Mouse (Mus musculus) heart, postnatal 25 days (tissue): ENCODE data around the gene Sh3gl2. TPM values are rescaled to one million over a fixed set of nuclear protein-coding genes. Genes with fewer than 3 reads are reported as not detected.

Source experiments
- DNase-seq: peaks from one replicate; pipeline ENCODE4 v3.0.0; 2022; ENCODE audit warnings: low spot score
- intact Hi-C: fragments of 180-260 bp; cut with DNase I; formaldehyde crosslinking; loops from one replicate; pipeline ENCODE4 v1.15.1; 2025
- total RNA-seq, 2 experiments: library from RNA; stranded (reverse); gene quantifications; 2 replicates each; pipeline ENCODE4 v1.2.3; 2021

Sh3gl2 gene
- total RNA-seq, 2 experiments from 2014 or later, result 2.7 to 3.4 TPM

DNA sequence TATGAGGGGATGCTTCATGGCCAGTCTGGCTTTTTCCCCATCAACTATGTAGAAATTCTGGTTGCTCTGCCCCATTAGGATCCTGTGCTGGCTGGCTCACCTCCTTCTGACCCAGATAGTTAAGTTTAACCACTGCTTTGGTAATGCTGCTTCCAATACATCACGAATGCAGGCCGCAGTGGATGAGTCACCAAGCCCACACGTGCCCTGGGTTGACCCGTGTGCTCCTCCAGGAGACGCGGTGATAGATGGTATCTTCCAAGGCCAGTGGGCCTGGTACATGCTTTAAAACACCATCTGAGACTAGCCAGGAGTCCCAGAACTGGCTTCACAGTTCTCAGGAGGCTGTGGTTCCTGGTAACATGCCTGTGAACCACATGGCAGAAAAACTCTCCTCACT, 182.8 kb downstream of the Sh3gl2 start:
- DNase-seq, result no peak
- intact Hi-C loops, result no loop called here

DNA sequence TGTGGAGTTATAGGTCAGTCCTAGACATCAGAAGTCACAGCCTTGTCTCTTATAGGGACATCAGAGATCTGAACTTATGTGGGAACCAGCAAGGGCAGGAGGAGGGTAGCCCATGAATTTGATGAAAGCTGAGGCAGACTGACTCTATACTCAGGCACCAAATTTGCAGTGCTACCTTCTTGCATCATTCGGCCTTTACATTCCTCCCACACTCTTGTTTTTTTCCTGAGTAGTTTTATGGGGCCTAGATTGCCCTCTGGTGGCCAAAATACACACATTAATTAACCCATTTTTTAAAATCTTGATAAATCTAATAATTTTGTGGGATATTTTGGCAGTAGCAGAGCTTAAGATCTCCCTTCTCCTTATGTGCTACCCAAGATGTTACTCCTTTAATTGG, 186.9 kb downstream of the Sh3gl2 start:
- intact Hi-C loops, result loop anchor here (1.0 kb wide), 1 partner anchor 230 kb away; no protein-coding TSS in a partner anchor
- no peak for DNase-seq

DNA sequence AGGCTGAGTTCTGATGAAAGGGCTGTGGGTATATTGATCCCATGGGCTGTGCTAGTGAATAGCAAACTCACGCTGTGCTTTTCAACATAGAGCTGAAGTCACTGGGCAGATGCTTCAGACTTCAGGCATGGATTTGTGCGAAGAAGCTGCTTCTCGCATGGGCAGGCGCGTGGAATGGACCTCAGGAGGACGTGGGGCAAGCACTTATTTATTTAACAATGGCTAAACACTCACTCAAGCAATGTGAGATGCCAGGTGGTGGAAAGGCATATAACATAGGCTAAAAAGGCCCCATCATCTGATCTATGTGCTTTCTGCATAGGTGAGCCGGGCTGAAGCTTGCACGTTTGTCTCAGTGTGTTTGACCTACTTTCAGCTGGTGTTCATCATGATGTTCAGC, 193.8 kb downstream of the Sh3gl2 start:
- no peak for DNase-seq
- intact Hi-C loops, result no loop called here

DNA sequence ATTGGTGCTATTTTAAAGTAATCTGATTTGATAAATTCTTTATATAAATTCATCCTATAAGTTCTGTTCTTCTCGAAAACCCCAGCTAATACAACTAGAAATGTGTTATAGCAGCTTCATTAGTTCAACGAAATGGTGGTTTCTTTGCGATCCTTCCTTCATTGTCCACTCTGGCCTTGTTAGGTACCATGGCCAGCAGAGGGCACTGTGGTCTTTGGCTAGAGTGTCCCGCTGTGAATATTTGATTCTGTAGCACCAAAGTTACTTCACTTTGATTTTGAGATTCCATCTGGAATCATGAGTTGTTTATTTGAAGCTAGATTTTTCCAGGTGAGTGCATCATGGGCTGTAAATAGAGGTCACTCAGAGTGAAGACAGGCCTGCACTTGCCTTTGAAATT, 197.9 kb downstream of the Sh3gl2 start:
- intact Hi-C loops, result loop anchor here (5.0 kb wide), 1 partner anchor 414 kb away; no protein-coding TSS in a partner anchor
- DNase-seq, result no peak

DNA sequence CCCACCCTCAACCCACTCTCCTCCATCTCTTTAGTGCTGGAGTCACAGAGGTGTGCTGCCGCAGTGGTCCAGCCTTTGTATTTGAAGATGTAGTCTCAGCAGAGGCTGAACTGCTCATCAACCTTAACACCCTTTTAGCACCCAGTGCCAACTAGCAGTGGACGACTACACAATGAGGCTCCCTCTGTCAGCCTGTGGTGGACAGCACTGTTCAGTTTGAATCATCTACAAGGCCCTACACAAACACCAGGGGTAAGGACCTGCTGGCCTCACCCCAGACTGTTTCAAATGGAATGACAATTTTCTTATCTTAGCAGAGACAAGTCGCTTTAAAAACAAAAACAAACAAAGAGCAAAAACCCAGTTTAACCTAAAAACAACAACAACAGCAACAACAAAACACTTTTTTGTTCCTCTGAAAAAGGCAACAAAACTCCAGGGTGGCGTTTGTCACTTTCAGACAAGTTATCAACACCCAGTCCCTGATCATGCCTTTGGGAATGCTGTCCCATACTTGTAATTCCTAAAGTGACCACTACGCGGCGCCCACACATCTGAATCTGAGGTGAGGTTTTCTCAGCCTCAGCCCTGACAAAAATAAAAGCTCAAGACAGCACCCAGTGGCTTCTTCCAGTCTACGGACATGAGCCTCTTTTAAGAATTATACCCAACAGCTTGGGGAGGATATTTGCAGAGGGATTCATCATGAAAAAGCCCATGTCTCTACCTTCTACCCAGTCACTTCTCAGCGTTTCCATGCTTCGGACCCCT, 199.7 kb downstream of the Sh3gl2 start:
- DNase-seq, result no peak
- intact Hi-C loops, result loop anchor here (2.0 to 5.0 kb wide), 2 partner anchors 396 to 413 kb away; no protein-coding TSS in a partner anchor

DNA sequence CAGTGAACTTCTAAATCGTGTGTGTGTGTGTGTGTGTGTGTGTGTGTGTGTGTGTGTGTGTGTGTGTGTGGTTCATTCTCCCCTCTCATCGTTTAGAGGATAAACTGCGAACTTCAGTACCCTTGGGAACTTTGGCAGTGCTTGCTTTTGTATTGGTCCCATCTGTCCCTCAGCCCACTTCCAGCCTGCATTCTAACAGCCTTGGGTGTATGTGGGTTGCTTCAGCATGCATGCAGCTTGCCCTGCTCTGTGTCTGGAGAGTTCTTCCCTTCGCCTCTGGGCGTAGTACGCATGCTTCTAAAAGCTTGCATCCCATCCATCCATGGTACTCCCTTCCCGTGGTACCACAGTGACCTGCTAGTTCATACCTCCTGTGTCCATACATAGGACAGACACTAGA, 200.3 kb downstream of the Sh3gl2 start:
- intact Hi-C loops, result loop anchor here (2.0 kb wide), 1 partner anchor 396 kb away; no protein-coding TSS in a partner anchor
- DNase-seq, result no peak

DNA sequence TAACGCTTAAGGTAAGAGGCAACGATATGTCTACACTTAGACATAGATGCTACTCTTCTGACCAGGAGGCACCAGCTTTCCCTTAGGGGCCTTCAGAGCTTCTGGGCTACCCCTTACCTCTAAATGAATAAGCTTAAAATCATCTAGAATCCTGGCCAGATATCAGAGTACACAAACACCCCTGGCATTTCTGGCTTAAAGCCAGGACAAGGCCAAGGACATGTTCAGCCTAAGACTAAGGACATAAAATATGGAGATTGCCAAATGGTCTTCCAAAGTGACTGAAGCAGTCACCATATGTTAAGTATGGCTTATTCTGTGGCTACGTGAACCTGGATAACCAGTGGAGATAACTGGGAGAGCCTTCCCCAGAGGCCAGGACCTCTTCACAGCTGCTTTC, 211.5 kb downstream of the Sh3gl2 start:
- no peak for DNase-seq
- intact Hi-C loops, result no loop called here

DNA sequence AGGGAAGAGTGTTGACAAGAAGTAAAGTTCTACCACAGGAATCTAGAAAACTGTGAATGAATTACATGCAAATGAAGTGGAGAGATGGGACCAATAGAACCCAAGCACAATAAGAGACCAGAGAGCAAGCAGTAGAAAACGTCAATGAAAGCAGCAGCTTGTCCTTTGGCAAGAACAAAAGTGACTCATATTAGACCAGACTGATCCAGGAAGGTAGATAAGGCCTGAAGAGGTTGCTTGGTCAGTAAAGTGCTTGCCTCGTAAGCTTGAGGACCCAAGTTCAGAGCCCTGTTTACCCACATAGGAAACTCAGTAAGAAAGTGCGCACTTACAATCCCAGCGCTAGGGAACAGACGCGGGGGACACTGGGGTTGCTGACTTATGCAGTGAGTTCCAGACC, 215.5 kb downstream of the Sh3gl2 start:
- DNase-seq, result no peak
- intact Hi-C loops, result no loop called here

DNA sequence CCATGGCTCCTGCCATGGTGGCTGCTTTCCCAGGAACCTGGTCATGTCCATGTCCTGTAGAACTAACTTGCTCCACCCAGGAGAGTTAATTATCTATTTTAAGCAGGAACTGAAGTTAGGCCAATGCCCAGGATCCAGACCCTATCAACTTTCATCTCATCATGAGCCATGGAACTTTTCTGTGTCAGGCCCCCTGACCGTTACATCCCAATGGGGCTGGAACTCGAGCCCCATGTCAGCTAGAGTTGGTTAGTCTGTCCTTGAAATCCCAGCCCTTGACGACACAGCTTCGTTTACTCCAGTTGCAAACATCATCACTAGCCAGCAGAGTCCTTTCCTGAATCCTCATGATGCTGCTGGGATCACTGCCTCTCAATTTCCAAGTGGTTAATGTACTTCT, 221.3 kb downstream of the Sh3gl2 start:
- intact Hi-C loops, result no loop called here
- DNase-seq, result no peak

DNA sequence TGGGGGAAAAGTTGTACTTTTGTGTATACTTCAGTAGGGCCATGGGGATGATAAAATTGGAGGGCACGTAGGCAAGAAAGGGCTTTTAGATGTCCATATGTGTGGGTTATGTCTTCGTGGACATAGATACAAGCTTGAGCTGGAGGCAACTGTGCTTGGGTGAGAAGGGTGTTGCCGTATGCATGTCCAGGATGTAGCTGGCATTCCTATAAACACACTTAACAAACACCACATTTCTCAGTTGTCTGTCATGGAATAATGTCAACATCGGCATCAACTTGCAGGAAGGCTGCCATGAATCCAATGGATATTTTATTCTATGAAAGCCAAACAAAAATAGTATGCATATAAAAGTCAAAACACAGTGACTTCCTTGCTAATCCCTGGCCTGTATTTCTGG, 227.9 kb downstream of the Sh3gl2 start:
- intact Hi-C loops, result no loop called here

DNA sequence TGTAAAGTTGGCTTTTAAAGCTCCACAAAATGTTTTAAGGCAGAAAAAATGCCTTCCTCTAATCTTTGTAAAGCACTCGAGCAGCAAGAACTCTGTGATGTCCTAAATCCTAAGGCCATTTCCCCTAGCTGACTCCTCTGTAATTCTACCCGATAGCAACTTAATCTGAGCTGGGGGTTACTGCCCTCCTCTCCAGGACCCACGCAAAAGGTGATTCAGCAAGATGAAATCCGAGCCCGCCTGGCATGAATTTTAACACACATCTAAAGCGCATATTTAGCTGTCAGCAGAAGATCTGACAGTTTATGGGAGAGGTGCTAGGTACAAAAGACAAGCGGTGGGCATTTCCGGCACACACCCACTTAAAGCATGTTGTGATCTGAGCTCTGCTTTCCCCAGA, 229.8 kb downstream of the Sh3gl2 start:
- DNase-seq, result no peak
- intact Hi-C loops, result no loop called here

More for the DNA sequence above, 227.9 kb downstream of the Sh3gl2 start:
- no peak for DNase-seq

DNA sequence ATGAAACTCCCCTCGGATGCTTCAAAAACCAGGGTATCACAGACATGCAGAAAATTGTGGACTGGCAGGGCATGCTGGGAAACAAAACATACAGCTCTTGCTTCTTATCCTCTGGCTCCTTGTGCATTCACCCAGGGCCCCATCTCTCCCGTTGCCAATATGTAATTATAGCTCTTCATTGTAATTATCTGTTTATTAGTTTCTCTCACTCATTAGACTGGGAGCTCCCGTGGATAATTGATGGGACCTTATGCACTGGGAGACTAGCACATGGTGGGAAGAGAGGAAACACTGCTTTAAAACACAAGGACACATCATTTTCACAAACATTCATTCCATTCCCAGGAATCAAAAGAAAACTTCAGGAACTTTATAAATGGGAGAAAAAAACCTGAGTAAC, 233.9 kb downstream of the Sh3gl2 start:
- no peak for DNase-seq
- intact Hi-C loops, result no loop called here

DNA sequence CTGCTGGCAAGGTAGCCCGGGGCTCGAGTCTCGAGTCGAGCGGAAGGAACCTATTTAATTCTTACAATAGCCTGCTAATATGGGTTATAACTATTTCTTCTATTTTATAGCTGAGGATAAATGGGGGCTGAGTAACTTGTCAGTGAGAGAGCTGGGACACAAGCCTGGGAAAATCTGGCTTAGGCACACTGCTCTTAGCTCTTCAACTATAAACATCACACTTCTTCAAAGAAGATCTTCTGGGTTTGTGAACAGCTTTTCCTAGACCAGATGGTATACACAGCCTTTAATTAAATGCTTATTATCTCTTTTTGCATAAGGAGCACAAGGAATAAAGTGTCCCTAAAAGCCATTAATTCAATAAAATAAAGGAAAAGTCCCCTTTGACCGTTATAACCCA, 278.7 kb downstream of the Sh3gl2 start:
- DNase-seq, result no peak
- intact Hi-C loops, result no loop called here

DNA sequence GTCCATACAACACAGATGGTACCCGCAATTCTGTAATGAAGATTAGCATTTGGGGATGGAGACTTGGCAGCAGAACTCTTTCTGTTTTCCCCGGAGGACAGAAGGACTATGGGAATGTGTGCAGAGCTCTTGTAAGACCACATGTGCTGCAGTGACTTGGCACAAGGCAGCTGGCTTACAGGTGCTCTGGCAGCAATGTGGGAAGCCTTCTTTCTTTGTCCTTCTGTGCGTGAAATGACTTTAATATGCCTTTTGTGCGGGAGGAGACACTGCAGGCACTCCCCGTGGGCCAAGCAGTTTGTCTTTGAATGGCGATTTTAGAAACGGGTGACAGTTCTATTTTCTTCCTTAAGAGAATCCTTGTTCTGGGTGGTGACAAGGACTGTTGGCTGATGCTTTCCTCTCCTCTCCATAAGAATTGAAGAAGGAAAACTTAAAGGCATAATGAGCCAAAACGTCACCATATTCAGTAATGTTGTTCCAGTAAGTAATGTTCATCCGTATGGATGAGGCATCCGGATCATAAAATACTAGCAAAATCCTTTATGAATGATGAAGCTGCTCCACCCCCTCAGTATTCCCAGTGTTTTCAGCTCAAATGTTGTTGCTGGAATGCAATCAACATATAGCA, 281.5 kb downstream of the Sh3gl2 start:
- intact Hi-C loops, result no loop called here
- no peak for DNase-seq

DNA sequence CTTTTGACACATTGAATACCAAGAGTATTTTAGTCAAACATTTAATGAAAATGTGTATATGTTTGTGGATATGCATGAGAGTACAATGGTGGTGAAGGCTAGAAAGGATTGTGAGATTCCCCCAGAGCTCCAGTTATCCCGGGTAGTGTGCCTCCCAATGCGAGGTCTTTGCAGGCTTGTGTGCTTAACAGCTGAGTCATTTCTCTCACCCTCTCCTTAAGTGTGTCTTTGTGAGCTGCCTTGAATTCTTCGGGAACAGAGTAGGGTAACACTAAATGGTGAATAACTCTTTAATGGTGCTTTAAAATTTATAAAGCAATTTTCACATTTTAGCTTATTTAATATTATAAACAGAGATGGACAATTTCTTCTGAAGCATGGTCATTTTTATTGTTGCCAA, 300.8 kb downstream of the Sh3gl2 start:
- DNase-seq, result no peak
- intact Hi-C loops, result no loop called here

DNA sequence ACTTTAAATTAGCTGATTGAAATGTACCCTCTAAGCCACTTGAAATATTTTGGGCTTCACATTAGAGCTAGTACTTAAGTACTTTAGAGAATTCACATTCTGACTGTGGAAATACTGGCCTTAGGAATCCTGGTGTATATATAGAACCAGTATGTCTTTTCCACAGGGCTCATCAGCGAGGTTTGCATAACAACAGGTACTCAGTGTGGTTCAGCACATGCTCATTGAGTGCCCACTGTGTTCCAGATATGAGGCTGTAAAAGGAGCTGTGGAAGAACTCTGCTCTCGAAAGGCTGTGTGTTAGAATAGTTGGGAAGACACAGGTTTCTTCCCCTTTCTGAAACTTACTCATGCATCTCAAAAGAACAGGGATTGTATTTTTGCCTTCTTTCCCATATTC, 302.1 kb downstream of the Sh3gl2 start:
- DNase-seq, result no peak
- intact Hi-C loops, result no loop called here

DNA sequence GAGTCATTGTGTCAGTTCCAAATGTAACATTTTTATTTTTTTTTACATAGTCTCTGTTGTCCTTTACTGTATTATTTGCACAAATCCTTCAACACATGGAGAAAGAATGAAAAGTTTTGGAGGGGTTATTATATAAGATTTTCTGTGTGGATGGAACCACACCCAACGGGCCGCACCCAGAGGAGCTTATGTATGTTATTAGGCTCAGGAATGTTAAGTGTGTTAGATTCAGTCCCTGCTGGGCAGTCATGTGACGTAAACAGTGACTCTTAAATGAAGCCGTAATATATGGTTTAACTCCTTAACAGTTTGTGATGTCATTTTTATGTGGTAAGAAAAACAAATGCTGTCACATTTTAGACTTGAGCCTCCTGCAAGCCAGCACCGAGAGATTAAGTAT, 302.6 kb downstream of the Sh3gl2 start:
- DNase-seq, result no peak
- intact Hi-C loops, result no loop called here

DNA sequence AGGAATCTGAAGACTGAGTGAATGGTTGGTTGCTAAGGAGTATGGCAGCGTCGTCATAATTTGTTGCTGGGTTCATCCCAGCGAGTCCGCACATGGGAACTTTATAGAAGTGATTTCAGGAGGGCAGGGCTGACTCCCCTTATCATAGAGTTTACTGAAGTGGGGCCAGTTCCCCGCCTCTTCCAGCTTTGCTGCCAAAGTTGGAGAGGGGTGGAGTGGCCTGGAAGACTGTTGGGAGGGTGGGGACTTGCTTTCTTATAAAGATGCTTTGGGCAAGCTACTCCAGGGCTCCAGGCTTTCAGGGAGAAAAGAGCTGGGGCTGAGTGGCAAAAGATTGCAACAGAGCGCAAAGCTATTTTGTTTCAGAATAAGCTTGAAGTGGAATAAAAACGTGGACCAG, 308.4 kb downstream of the Sh3gl2 start:
- intact Hi-C loops, result no loop called here
- peak; percentile 19 for DNase-seq

DNA sequence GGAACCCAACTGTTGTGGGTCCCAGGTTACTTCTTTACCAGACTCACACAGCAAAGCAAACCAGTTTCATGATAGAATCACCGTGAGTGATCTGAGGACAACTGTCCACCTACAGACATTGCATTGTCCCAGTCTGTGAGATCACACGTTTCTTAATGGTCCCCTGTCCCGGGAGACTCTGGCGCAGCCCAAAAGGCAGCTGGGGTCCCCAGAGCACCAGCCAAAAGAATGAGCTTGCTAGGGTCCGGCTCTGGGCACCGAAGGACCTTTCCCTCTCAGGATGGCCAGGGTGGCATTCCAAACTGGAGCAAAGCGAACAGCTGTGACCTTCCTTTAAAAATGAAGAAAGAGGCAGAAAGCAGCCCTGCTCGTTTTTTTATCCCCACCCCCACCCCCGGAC, 308.9 kb downstream of the Sh3gl2 start, which contains the start of gene Adamtsl1:
Gene Adamtsl1 (plus strand): TSS at position 381 of the 400 bp plus-strand sequence.
- no peak for DNase-seq

DNA sequence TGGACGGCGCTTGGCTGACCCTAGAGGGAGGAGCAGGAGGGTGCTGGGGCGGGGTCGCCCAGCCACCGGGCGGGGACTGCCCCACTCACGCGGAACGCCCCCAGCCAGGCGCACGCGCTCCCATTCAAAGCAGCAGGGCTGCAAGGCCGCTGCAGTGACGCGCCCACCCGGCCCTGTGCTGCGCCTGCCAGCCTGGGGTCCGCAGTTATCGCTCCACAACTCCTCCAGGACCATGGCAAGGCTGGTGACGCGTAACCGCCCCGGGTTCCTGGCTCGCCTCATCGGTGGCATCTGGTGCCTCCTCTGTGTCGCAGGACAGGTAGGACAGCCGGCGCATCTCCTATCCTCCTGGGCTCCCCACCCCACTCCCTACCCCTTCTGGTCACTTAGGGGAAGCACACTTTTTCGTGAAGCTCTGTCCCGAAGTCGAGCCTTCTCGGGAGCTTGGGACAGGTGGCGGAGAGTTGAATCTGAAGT, 309.3 kb downstream of the Sh3gl2 start:
- no peak for DNase-seq
- intact Hi-C loops, result no loop called here

More for the DNA sequence above, 308.9 kb downstream of the Sh3gl2 start, which contains the start of gene Adamtsl1:
- intact Hi-C loops, result no loop called here

DNA sequence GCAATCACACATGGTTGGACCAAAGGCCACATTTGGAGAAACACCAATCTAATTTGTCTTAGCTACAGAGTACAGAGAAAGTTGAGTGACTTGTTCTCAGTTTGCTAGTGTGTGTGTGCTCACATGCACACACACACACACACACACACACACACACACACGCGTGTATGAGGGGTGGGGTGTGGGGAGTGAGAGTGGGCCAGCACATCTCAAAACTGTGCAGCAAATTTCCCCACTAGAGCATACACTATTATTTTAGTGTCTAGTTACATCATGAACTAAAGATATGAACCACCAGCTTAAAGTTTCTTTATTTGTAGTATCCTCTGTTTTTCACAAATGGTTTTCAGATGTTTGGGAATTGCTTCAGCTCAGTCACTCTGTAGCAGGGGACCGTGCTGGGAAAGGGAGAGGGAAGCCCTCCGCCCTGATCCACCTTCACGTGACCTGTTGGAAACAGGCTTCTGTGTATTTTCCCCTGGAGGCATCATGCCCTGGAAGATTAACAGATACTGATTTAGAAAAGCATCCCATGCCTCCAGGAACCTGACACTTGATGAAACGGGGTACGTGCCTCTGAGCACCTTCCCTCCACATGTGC, 322.1 kb downstream of the Sh3gl2 start:
- no peak for DNase-seq
- intact Hi-C loops, result no loop called here
